Mouse (Mus musculus) embryonic facial prominence, embryonic 13.5 days (tissue): ENCODE data around the gene Abca5. TPM values are rescaled to one million over a fixed set of nuclear protein-coding genes. Genes with fewer than 3 reads are reported as not detected.

Source experiments
- ATAC-seq: fragments of 200-750 bp; cut with Nextera tagmentation; 2 replicates; pipeline ENCODE4 v1.8.0; 2017; ENCODE audit warnings: low read depth; ENCODE audit not compliant: insufficient number of reproducible peaks, insufficient read depth, low FRiP score, low TSS enrichment
- H3K27ac ChIP-seq: fragments of 300-500 bp; sonication (generic); 2 replicates; pipeline ENCODE4 v1.5.1; 2015; ENCODE audit warnings: moderate library complexity, mild to moderate bottlenecking, inconsistent platforms
- H3K27me3 ChIP-seq: fragments of 300-500 bp; sonication (generic); 2 replicates; pipeline ENCODE4 v1.6.1; 2015; ENCODE audit warnings: mild to moderate bottlenecking, inconsistent platforms
- H3K36me3 ChIP-seq: fragments of 300-500 bp; sonication (generic); 2 replicates; pipeline ENCODE4 v1.6.1; 2015; ENCODE audit warnings: mild to moderate bottlenecking, inconsistent platforms
- H3K4me1 ChIP-seq: fragments of 300-500 bp; sonication (generic); 2 replicates; pipeline ENCODE4 v1.6.1; 2015; ENCODE audit warnings: inconsistent platforms
- H3K4me2 ChIP-seq: fragments of 300-500 bp; sonication (generic); 2 replicates; pipeline ENCODE4 v1.6.1; 2015; ENCODE audit warnings: moderate library complexity, mild to moderate bottlenecking, inconsistent platforms
- H3K4me3 ChIP-seq: fragments of 300-500 bp; sonication (generic); 2 replicates; pipeline ENCODE4 v1.5.1; 2015; ENCODE audit warnings: mild to moderate bottlenecking, inconsistent platforms
- H3K9ac ChIP-seq: fragments of 300-500 bp; sonication (generic); 2 replicates; pipeline ENCODE4 v1.6.1; 2015; ENCODE audit warnings: mild to moderate bottlenecking, inconsistent platforms
- H3K9me3 ChIP-seq: fragments of 300-500 bp; sonication (generic); 2 replicates; pipeline ENCODE4 v1.6.1; 2016; ENCODE audit warnings: inconsistent platforms
- WGBS: fragments of 180-500 bp; shearing (Covaris S2); methylation state at CpG from one replicate; pipeline ENCODE4 v1.1.7; 2015; ENCODE audit warnings: mixed read lengths; 5-methylcytosine and 5-hydroxymethylcytosine counted together
- polyA plus RNA-seq: library from polyadenylated mRNA; unstranded; fragments of >200 nt; fragmentation: Nextera tagmentation; extraction: Ambion mirVana; gene quantifications from 2 replicates; pipeline ENCODE4 v1.2.1, GENCODE M21; 2015

Gene Abca5
- polyA plus RNA-seq, 1 experiment from 2014 or later: 6.0 TPM

GRCm38 (mm10) chr11:110290586-110290985 is 46.9 kb downstream of the Abca5 start:
- no peak overlapping the region for H3K4me3 ChIP-seq
- peaks cover 13% of the 10 kb centered on the region; the same call in 1 of the 2 replicates for H3K36me3 ChIP-seq
- H3K27ac ChIP-seq: no peak overlapping the region
- 71% methylated on average over 2 of the region's 2 CpGs for WGBS
- H3K27me3 ChIP-seq: no peaks in the 10 kb centered on the region
- H3K4me2 ChIP-seq: no peak overlapping the region
- no peaks in the 10 kb centered on the region for H3K4me1 ChIP-seq
- H3K9me3 ChIP-seq: no peaks in the 10 kb centered on the region
- H3K9ac ChIP-seq: no peak overlapping the region
- ATAC-seq: no peak

- ATAC-seq: no peak
- Histone ChIP-seq H3K9ac (no peak overlapping the region), H3K4me2 (no peak overlapping the region), H3K36me3 (peaks cover 13% of the 10 kb centered on the region; the same call in 1 of the 2 replicates), H3K9me3 (no peaks in the 10 kb centered on the region), H3K4me1 (no peaks in the 10 kb centered on the region), H3K4me3 (no peak overlapping the region), H3K27ac (no peak overlapping the region), H3K27me3 (no peaks in the 10 kb centered on the region)
- 88% methylated on average over 3 of the region's 3 CpGs for WGBS
Measured at GRCm38 (mm10) chr11:110288423-110288822, 49.1 kb downstream of the Abca5 start.

GRCm38 (mm10) chr11:110287694-110288093 is 49.8 kb downstream of the Abca5 start:
- Histone ChIP-seq H3K4me3 (no peak overlapping the region), H3K4me2 (no peak overlapping the region), H3K27me3 (no peaks in the 10 kb centered on the region), H3K9ac (no peak overlapping the region), H3K27ac (no peak overlapping the region), H3K4me1 (no peaks in the 10 kb centered on the region), H3K36me3 (peaks cover 12% of the 10 kb centered on the region; the same call in 1 of the 2 replicates), H3K9me3 (no peaks in the 10 kb centered on the region)
- no peak for ATAC-seq
- 65% methylated on average over 9 of the region's 9 CpGs for WGBS

GRCm38 (mm10) chr11:110286331-110286730 is 51.2 kb downstream of the Abca5 start:
- WGBS: 79% methylated on average over 3 of the region's 3 CpGs

GRCm38 (mm10) chr11:110284849-110285248 is 52.7 kb downstream of the Abca5 start:
- Histone ChIP-seq H3K27ac (no peak overlapping the region), H3K27me3 (no peaks in the 10 kb centered on the region), H3K4me1 (no peaks in the 10 kb centered on the region), H3K4me2 (no peak overlapping the region), H3K9me3 (no peaks in the 10 kb centered on the region), H3K36me3 (no peaks in the 10 kb centered on the region), H3K4me3 (no peak overlapping the region), H3K9ac (no peak overlapping the region)
- 80% methylated on average over 10 of the region's 10 CpGs for WGBS
- ATAC-seq: no peak

More at GRCm38 (mm10) chr11:110286331-110286730, 51.2 kb downstream of the Abca5 start:
- no peak for ATAC-seq
- H3K27me3 ChIP-seq: no peaks in the 10 kb centered on the region
- H3K4me2 ChIP-seq: no peak overlapping the region
- no peaks in the 10 kb centered on the region for H3K9me3 ChIP-seq
- H3K9ac ChIP-seq: no peak overlapping the region
- H3K36me3 ChIP-seq: 0 out of 2 replicates have a peak, but pooled peaks cover 2% of the 10 kb centered on the region
- no peak overlapping the region for H3K27ac ChIP-seq
- H3K4me3 ChIP-seq: no peak overlapping the region
- H3K4me1 ChIP-seq: no peaks in the 10 kb centered on the region

- Histone ChIP-seq H3K4me3 (no peak overlapping the region), H3K9ac (no peak overlapping the region), H3K9me3 (no peaks in the 10 kb centered on the region), H3K4me1 (no peaks in the 10 kb centered on the region), H3K4me2 (no peak overlapping the region), H3K27me3 (no peaks in the 10 kb centered on the region), H3K36me3 (no peaks in the 10 kb centered on the region), H3K27ac (no peak overlapping the region)
- no peak for ATAC-seq
- 89% methylated on average over 9 of the region's 9 CpGs for WGBS
Measured at GRCm38 (mm10) chr11:110284185-110284787, 53.2 kb downstream of the Abca5 start.

GRCm38 (mm10) chr11:110274794-110275193 is 62.7 kb downstream of the Abca5 start:
- Histone ChIP-seq H3K9ac (peak overlapping the region; percentile 32; the same call in 1 of the 2 replicates), H3K4me2 (no peak overlapping the region), H3K27me3 (no peaks in the 10 kb centered on the region), H3K4me1 (no peaks in the 10 kb centered on the region), H3K4me3 (no peak overlapping the region), H3K9me3 (no peaks in the 10 kb centered on the region), H3K27ac (no peak overlapping the region), H3K36me3 (peaks cover 3% of the 10 kb centered on the region; the same call in 1 of the 2 replicates)
- 67% methylated on average over 3 of the region's 3 CpGs for WGBS
- ATAC-seq: no peak

GRCm38 (mm10) chr11:110271745-110272144 is 65.8 kb downstream of the Abca5 start:
- Histone ChIP-seq H3K27ac (no peak overlapping the region), H3K27me3 (no peaks in the 10 kb centered on the region), H3K4me1 (no peaks in the 10 kb centered on the region; the same call in 1 of the 2 replicates), H3K9ac (no peak overlapping the region), H3K4me2 (no peak overlapping the region), H3K36me3 (no peaks in the 10 kb centered on the region), H3K4me3 (no peak overlapping the region), H3K9me3 (no peaks in the 10 kb centered on the region)
- no peak for ATAC-seq
- 4% methylated on average over 5 of the region's 5 CpGs for WGBS

- Histone ChIP-seq H3K9ac (no peak overlapping the region), H3K4me2 (no peak overlapping the region), H3K9me3 (no peaks in the 10 kb centered on the region), H3K27me3 (no peaks in the 10 kb centered on the region), H3K36me3 (no peaks in the 10 kb centered on the region), H3K4me3 (no peak overlapping the region), H3K27ac (no peak overlapping the region; the same call in 1 of the 2 replicates), H3K4me1 (no peaks in the 10 kb centered on the region; the same call in 1 of the 2 replicates)
- WGBS: 37% methylated on average over 8 of the region's 8 CpGs
- ATAC-seq: no peak
Measured at GRCm38 (mm10) chr11:110268244-110268844, 69.2 kb downstream of the Abca5 start.

GRCm38 (mm10) chr11:110267232-110267631 is 70.3 kb downstream of the Abca5 start:
- no peaks in the 10 kb centered on the region; the same call in 1 of the 2 replicates for H3K4me1 ChIP-seq
- no peak overlapping the region for H3K4me2 ChIP-seq
- no peaks in the 10 kb centered on the region for H3K9me3 ChIP-seq
- no peak overlapping the region for H3K4me3 ChIP-seq
- 94% methylated on average over 6 of the region's 6 CpGs for WGBS
- no peaks in the 10 kb centered on the region for H3K36me3 ChIP-seq
- H3K27ac ChIP-seq: no peak overlapping the region
- ATAC-seq: no peak
- no peak overlapping the region for H3K9ac ChIP-seq
- H3K27me3 ChIP-seq: no peaks in the 10 kb centered on the region

GRCm38 (mm10) chr11:110266757-110267156 is 70.8 kb downstream of the Abca5 start:
- Histone ChIP-seq H3K27me3 (no peaks in the 10 kb centered on the region), H3K9ac (no peak overlapping the region), H3K4me3 (no peak overlapping the region), H3K27ac (no peak overlapping the region), H3K36me3 (no peaks in the 10 kb centered on the region), H3K9me3 (no peaks in the 10 kb centered on the region), H3K4me1 (no peaks in the 10 kb centered on the region; the same call in 1 of the 2 replicates), H3K4me2 (no peak overlapping the region)
- ATAC-seq: no peak
- WGBS: 82% methylated on average over 11 of the region's 11 CpGs

- no peaks in the 10 kb centered on the region for H3K27me3 ChIP-seq
- no peak overlapping the region for H3K27ac ChIP-seq
- 63% methylated on average over 3 of the region's 3 CpGs for WGBS
- H3K4me1 ChIP-seq: no peaks in the 10 kb centered on the region; the same call in 1 of the 2 replicates
- no peak overlapping the region for H3K4me2 ChIP-seq
- H3K9ac ChIP-seq: no peak overlapping the region
- no peak overlapping the region for H3K4me3 ChIP-seq
- ATAC-seq: no peak
- H3K36me3 ChIP-seq: no peaks in the 10 kb centered on the region
- peaks cover 3% of the 10 kb centered on the region; the same call in 1 of the 2 replicates for H3K9me3 ChIP-seq
Measured at GRCm38 (mm10) chr11:110261867-110262266, 75.6 kb downstream of the Abca5 start.
